Mouse (Mus musculus) left cerebral cortex, postnatal 10 days (tissue): ENCODE data around the gene Chkb. TPM values are rescaled to one million over a fixed set of nuclear protein-coding genes. Genes with fewer than 3 reads are reported as not detected.

Experiments used
- DNase-seq, 2 experiments: peaks; one replicate each; pipeline ENCODE4 v3.0.0; 2021 to 2022; ENCODE audit warnings: low spot score in 2 of 2, mixed read lengths in 1 of 2; ENCODE audit errors: extremely low spot score in 1 of 2
- intact Hi-C: fragments of 180-260 bp; cut with DNase I; formaldehyde crosslinking; loops from one replicate; pipeline ENCODE4 v1.15.1; 2025
- total RNA-seq, 2 experiments: library from RNA; stranded (reverse); gene quantifications; 2 replicates each; pipeline ENCODE4 v1.2.3; 2021

Chkb gene
- 10 to 100 TPM; 54.3 to 55.5 TPM for total RNA-seq

- intact Hi-C loops = no loop called here
- peak; percentile 94 to 96 for DNase-seq
These were observed at the start of gene Chkb, which contains the start of the genes C730034F03Rik and Gm44502 for GRCm38 (mm10) chr15:89429352-89430221. TSS of gene Chkb (minus strand) at chr15:89429908. TSS of gene C730034F03Rik (plus strand) at chr15:89429589. TSS of gene Gm44502 (minus strand) at chr15:89429696.

GRCm38 (mm10) chr15:89478622-89479021 lies 48.9 kb upstream of the Chkb start:
- intact Hi-C loops = no loop called here
- DNase-seq = no peak

GRCm38 (mm10) chr15:89477806-89478205 lies 48.1 kb upstream of the Chkb start:
- DNase-seq = no peak
- intact Hi-C loops = no loop called here

GRCm38 (mm10) chr15:89477091-89477491 lies 47.4 kb upstream of the Chkb start, which contains the start of gene Arsa:
TSS of gene Arsa (minus strand) at chr15:89477425.
- intact Hi-C loops = no loop called here
- peak in 1 of 2 experiments; percentile 57 for DNase-seq

- DNase-seq = no peak
- intact Hi-C loops = no loop called here
These were observed 46.7 kb upstream of the Chkb start for GRCm38 (mm10) chr15:89476475-89476815.

GRCm38 (mm10) chr15:89475611-89476474 lies 46.1 kb upstream of the Chkb start:
- intact Hi-C loops = no loop called here
- peak; percentile 92 to 98 for DNase-seq

GRCm38 (mm10) chr15:89475293-89475600 lies 45.5 kb upstream of the Chkb start:
- no peak for DNase-seq

GRCm38 (mm10) chr15:89474596-89475292 lies 45.0 kb upstream of the Chkb start:
- intact Hi-C loops = no loop called here
- DNase-seq = peak in 1 of 2 experiments; percentile 55

More at GRCm38 (mm10) chr15:89475293-89475600, 45.5 kb upstream of the Chkb start:
- intact Hi-C loops = no loop called here

GRCm38 (mm10) chr15:89473921-89474320 lies 44.2 kb upstream of the Chkb start:
- DNase-seq = no peak
- intact Hi-C loops = no loop called here

- intact Hi-C loops = no loop called here
These were observed 43.7 kb upstream of the Chkb start for GRCm38 (mm10) chr15:89473370-89473769.

GRCm38 (mm10) chr15:89471476-89471875 lies 41.8 kb upstream of the Chkb start:
- DNase-seq = no peak
- intact Hi-C loops = no loop called here

More at GRCm38 (mm10) chr15:89473370-89473769, 43.7 kb upstream of the Chkb start:
- DNase-seq = no peak

GRCm38 (mm10) chr15:89468577-89468976 lies 38.9 kb upstream of the Chkb start:
- intact Hi-C loops = no loop called here

GRCm38 (mm10) chr15:89465052-89465451 lies 35.3 kb upstream of the Chkb start:
- intact Hi-C loops = no loop called here
- peak in 1 of 2 experiments; percentile 30 for DNase-seq

More at GRCm38 (mm10) chr15:89468577-89468976, 38.9 kb upstream of the Chkb start:
- DNase-seq = no peak

- intact Hi-C loops = no loop called here
- peak in 1 of 2 experiments; percentile 54 for DNase-seq
These were observed 33.9 kb upstream of the Chkb start for GRCm38 (mm10) chr15:89463334-89464235.

GRCm38 (mm10) chr15:89462176-89462575 lies 32.5 kb upstream of the Chkb start:
- intact Hi-C loops = no loop called here
- DNase-seq = no peak

GRCm38 (mm10) chr15:89461321-89461720 lies 31.6 kb upstream of the Chkb start:
- intact Hi-C loops = no loop called here

GRCm38 (mm10) chr15:89460298-89460697 lies 30.6 kb upstream of the Chkb start:
- DNase-seq = peak in 1 of 2 experiments; percentile 38
- intact Hi-C loops = no loop called here

More at GRCm38 (mm10) chr15:89461321-89461720, 31.6 kb upstream of the Chkb start:
- no peak for DNase-seq

GRCm38 (mm10) chr15:89459821-89460220 lies 30.1 kb upstream of the Chkb start:
- no peak for DNase-seq
- intact Hi-C loops = no loop called here
